Mouse (Mus musculus) left cerebral cortex, adult 18-20 months (tissue): ENCODE results near the gene Grid1. TPM values are rescaled to one million over a fixed set of nuclear protein-coding genes. Genes with fewer than 3 reads are reported as not detected.

Experiments used
- DNase-seq, 2 experiments: peaks; one replicate each; pipeline ENCODE4 v3.0.0; 2021 to 2022; ENCODE audit warnings: low spot score in 2 of 2, mixed read lengths in 1 of 2
- total RNA-seq, 2 experiments: library from RNA; stranded (reverse); gene quantifications; 2 replicates each; pipeline ENCODE4 v1.2.3; 2021

Grid1 gene
- total RNA-seq, 2 experiments from 2014 or later: 44.8 to 45.0 TPM

GRCm38 (mm10) chr14:34980756-34981155, 160.8 kb downstream of the Grid1 start:
- no peak for DNase-seq

- no peak for DNase-seq
Measured at GRCm38 (mm10) chr14:34989131-34989530, 169.2 kb downstream of the Grid1 start.

- no peak for DNase-seq
Measured at GRCm38 (mm10) chr14:35006736-35007135, 186.8 kb downstream of the Grid1 start.

- DNase-seq: no peak
Measured at GRCm38 (mm10) chr14:35008674-35009073, 188.8 kb downstream of the Grid1 start.

GRCm38 (mm10) chr14:35009074-35009473, 189.2 kb downstream of the Grid1 start:
- DNase-seq: no peak

GRCm38 (mm10) chr14:35026686-35027085, 206.8 kb downstream of the Grid1 start:
- DNase-seq: no peak

- DNase-seq: no peak
Measured at GRCm38 (mm10) chr14:35027501-35028140, 207.7 kb downstream of the Grid1 start.

GRCm38 (mm10) chr14:35029626-35030025, 209.7 kb downstream of the Grid1 start:
- no peak for DNase-seq

GRCm38 (mm10) chr14:35030271-35030670, 210.4 kb downstream of the Grid1 start:
- DNase-seq: no peak

GRCm38 (mm10) chr14:35032283-35032682, 212.4 kb downstream of the Grid1 start:
- DNase-seq: no peak

- no peak for DNase-seq
Measured at GRCm38 (mm10) chr14:35044268-35044667, 224.4 kb downstream of the Grid1 start.

GRCm38 (mm10) chr14:35044918-35045698, 225.2 kb downstream of the Grid1 start:
- DNase-seq: peak in 1 of 2 experiments; percentile 20

GRCm38 (mm10) chr14:35049231-35049630, 229.3 kb downstream of the Grid1 start:
- no peak for DNase-seq

- no peak for DNase-seq
Measured at GRCm38 (mm10) chr14:35054139-35054538, 234.2 kb downstream of the Grid1 start.

- DNase-seq: peak; percentile 34 to 46
Measured at GRCm38 (mm10) chr14:35074636-35075035, 254.7 kb downstream of the Grid1 start.

GRCm38 (mm10) chr14:35079954-35080353, 260.0 kb downstream of the Grid1 start:
- DNase-seq: no peak

- DNase-seq: no peak
Measured at GRCm38 (mm10) chr14:35092646-35093045, 272.7 kb downstream of the Grid1 start.

- no peak for DNase-seq
Measured at GRCm38 (mm10) chr14:35093561-35094186, 273.8 kb downstream of the Grid1 start.

GRCm38 (mm10) chr14:35095506-35096059, 275.7 kb downstream of the Grid1 start:
- no peak for DNase-seq

GRCm38 (mm10) chr14:35096085-35096484, 276.2 kb downstream of the Grid1 start:
- DNase-seq: no peak

- DNase-seq: no peak
Measured at GRCm38 (mm10) chr14:35097166-35097565, 277.3 kb downstream of the Grid1 start.
